In genomic region chr4:86388430-86388829, GRCm38 (mm10) we compare ENCODE assay signal across 11 mouse cellular contexts.
A peak's percentile ranks its signal among the peaks of the same experiment; 100 is the strongest.
DNase-seq lines count a peak whose midpoint lies in the region; ATAC-seq lines count a peak whose summit lies in the region.
"Had no signal": no experiment of that assay in that cellular context is flagged by ENCODE, and none has a peak within 500 bp of the region (broad histone marks: within the 10 kb centered on the region; RNA-seq: fewer than 3 reads in every experiment).

No protein-coding gene starts in this region.

- no peak for ATAC-seq in erythroid progenitor cell, adult 5-6 weeks (replicated peaks; ENCODE audit: low FRiP score, poor library complexity, severe bottlenecking)
- no peak for ATAC-seq in megakaryocyte, adult 5-6 weeks (ENCODE audit: poor library complexity, severe bottlenecking)
- ATAC-seq: forebrain, embryonic 13.5 days had no signal

- DNase-seq in adrenal gland, adult (ENCODE audit: inconsistent age in 2 of 2, low spot score in 1 of 2), result peak; percentile 23 to 65
- no peak for DNase-seq in adrenal gland, postnatal 4 days (ENCODE audit: low spot score in 2 of 2)
- peak; percentile 13 for DNase-seq in cerebellum, adult 9-10 months
- peak; percentile 24 to 42 for DNase-seq in gastrocnemius, postnatal 4 days (ENCODE audit: low spot score in 2 of 2)
- peak; percentile 57 to 66 for DNase-seq in kidney, postnatal 4 days
- no peak for DNase-seq in thymus, postnatal 10 days (ENCODE audit: low spot score in 2 of 2)
- DNase-seq: layer of hippocampus, adult 9-11 months; liver, embryonic 13.5 days had no signal

Comparison
In these comparisons a context has a peak if more than half of its experiments do, and no peak if none do; other contexts are left out.
1. DNase-seq: peak in adrenal gland, adult (2 of 2), cerebellum, adult 9-10 months (single experiment), gastrocnemius, postnatal 4 days (2 of 2) and kidney, postnatal 4 days (2 of 2); none in adrenal gland, postnatal 4 days (0 of 2) and thymus, postnatal 10 days (0 of 2).